Mouse (Mus musculus) kidney, embryonic 15.5 days (tissue): ENCODE results near the gene Ranbp3l. TPM values are rescaled to one million over a fixed set of nuclear protein-coding genes. Genes with fewer than 3 reads are reported as not detected.

ENCODE experiments used
- ATAC-seq: fragments of 200-750 bp; cut with Nextera tagmentation; replicated peaks from 2 replicates; pipeline ENCODE4 v1.8.0; 2017; ENCODE audit warnings: moderate TSS enrichment; ENCODE audit not compliant: low FRiP score
- H3K27ac ChIP-seq: fragments of 300-500 bp; sonication (generic); 2 replicates; pipeline ENCODE4 v1.5.1; 2015; ENCODE audit warnings: mild to moderate bottlenecking, inconsistent platforms
- H3K27me3 ChIP-seq: fragments of 300-500 bp; sonication (generic); 2 replicates; pipeline ENCODE4 v1.6.1; 2015; ENCODE audit warnings: inconsistent platforms
- H3K36me3 ChIP-seq: fragments of 300-500 bp; sonication (generic); 2 replicates; pipeline ENCODE4 v1.6.1; 2015; ENCODE audit warnings: inconsistent platforms
- H3K4me1 ChIP-seq: fragments of 300-500 bp; sonication (generic); 2 replicates; pipeline ENCODE4 v1.6.1; 2015; ENCODE audit warnings: inconsistent platforms
- H3K4me2 ChIP-seq: fragments of 300-500 bp; sonication (generic); 2 replicates; pipeline ENCODE4 v1.6.1; 2015; ENCODE audit warnings: moderate library complexity, mild to moderate bottlenecking, inconsistent platforms
- H3K4me3 ChIP-seq: fragments of 300-500 bp; sonication (generic); replicated peaks from 2 replicates; pipeline ENCODE4 v1.5.1; 2015; ENCODE audit warnings: mild to moderate bottlenecking, inconsistent platforms
- H3K9ac ChIP-seq: fragments of 300-500 bp; sonication (generic); 2 replicates; pipeline ENCODE4 v1.6.1; 2015; ENCODE audit warnings: mild to moderate bottlenecking, inconsistent platforms
- H3K9me3 ChIP-seq: fragments of 300-500 bp; sonication (generic); replicated peaks from 2 replicates; pipeline ENCODE4 v1.6.1; 2016; ENCODE audit warnings: inconsistent platforms
- WGBS: fragments of 180-500 bp; shearing (Covaris S2); methylation state at CpG from one replicate; pipeline ENCODE4 v1.1.7; 2015; ENCODE audit warnings: mixed read lengths; 5-methylcytosine and 5-hydroxymethylcytosine counted together
- polyA plus RNA-seq: library from polyadenylated mRNA; unstranded; fragments of >200 nt; fragmentation: Nextera tagmentation; extraction: Ambion mirVana; gene quantifications from 2 replicates; pipeline ENCODE4 v1.2.1, GENCODE M21; 2015

Gene Ranbp3l
- polyA plus RNA-seq, 1 experiment from 2014 or later = 1.9 TPM

- Histone ChIP-seq H3K9me3 (no peaks in the 10 kb centered on the region), H3K9ac (no peak overlapping the region), H3K36me3 (peaks cover 73% of the 10 kb centered on the region), H3K4me1 (no peaks in the 10 kb centered on the region), H3K27ac (no peak overlapping the region), H3K4me2 (no peak overlapping the region), H3K27me3 (no peaks in the 10 kb centered on the region), H3K4me3 (no peak overlapping the region)
- ATAC-seq = no peak
- WGBS = 82% methylated on average over 6 of the region's 6 CpGs
Measured at GRCm38 (mm10) chr15:9110526-9111347, 143.0 kb downstream of the Ranbp3l start.

- Histone ChIP-seq H3K27me3 (no peaks in the 10 kb centered on the region), H3K4me1 (no peaks in the 10 kb centered on the region), H3K4me2 (no peak overlapping the region), H3K27ac (no peak overlapping the region), H3K4me3 (no peak overlapping the region), H3K9me3 (no peaks in the 10 kb centered on the region), H3K9ac (no peak overlapping the region), H3K36me3 (peaks cover 76% of the 10 kb centered on the region)
- no peak for ATAC-seq
- 83% methylated on average over 3 of the region's 3 CpGs for WGBS
Measured at GRCm38 (mm10) chr15:9111648-9112047, 143.9 kb downstream of the Ranbp3l start.

- no peak overlapping the region for H3K27ac ChIP-seq
- H3K36me3 ChIP-seq = peaks cover 81% of the 10 kb centered on the region
- no peak overlapping the region for H3K9ac ChIP-seq
- no peak overlapping the region for H3K4me2 ChIP-seq
- H3K4me1 ChIP-seq = no peaks in the 10 kb centered on the region
- no peak overlapping the region for H3K4me3 ChIP-seq
- H3K9me3 ChIP-seq = no peaks in the 10 kb centered on the region
- WGBS = 75% methylated on average over 9 of the region's 9 CpGs
- H3K27me3 ChIP-seq = no peaks in the 10 kb centered on the region
- ATAC-seq = no peak
Measured at GRCm38 (mm10) chr15:9113556-9113955, 145.8 kb downstream of the Ranbp3l start.

GRCm38 (mm10) chr15:9114131-9114530 lies 146.4 kb downstream of the Ranbp3l start:
- Histone ChIP-seq H3K27ac (no peak overlapping the region), H3K36me3 (peaks cover 87% of the 10 kb centered on the region), H3K4me3 (no peak overlapping the region), H3K4me1 (no peaks in the 10 kb centered on the region), H3K9me3 (no peaks in the 10 kb centered on the region), H3K27me3 (no peaks in the 10 kb centered on the region), H3K9ac (no peak overlapping the region), H3K4me2 (no peak overlapping the region)
- ATAC-seq = no peak
- WGBS = 89% methylated on average over 4 of the region's 4 CpGs

- H3K27ac ChIP-seq = no peak overlapping the region
- no peak overlapping the region for H3K4me3 ChIP-seq
- H3K4me1 ChIP-seq = no peaks in the 10 kb centered on the region
- H3K4me2 ChIP-seq = no peak overlapping the region
- ATAC-seq = 0 out of 2 replicates have a peak, but pooled peaks have one; percentile 9
- H3K9me3 ChIP-seq = no peaks in the 10 kb centered on the region
- H3K36me3 ChIP-seq = peaks cover 91% of the 10 kb centered on the region
- no peaks in the 10 kb centered on the region for H3K27me3 ChIP-seq
- H3K9ac ChIP-seq = no peak overlapping the region
- WGBS = 67% methylated on average over 5 of the region's 5 CpGs
Measured at GRCm38 (mm10) chr15:9114599-9114998, 146.8 kb downstream of the Ranbp3l start.

Other genes with a start within 250 kb of the Ranbp3l start
- 27.0 and 27.3 TPM in 2 replicates for gene Nadk2, start 103.3 kb downstream of the Ranbp3l start, polyA plus RNA-seq
- 3.6 and 3.7 TPM in 2 replicates for gene Lmbrd2, start 172.6 kb downstream of the Ranbp3l start, polyA plus RNA-seq
- 81.1 and 81.9 TPM in 2 replicates for gene Skp2, start 187.5 kb downstream of the Ranbp3l start, polyA plus RNA-seq